Mouse (Mus musculus) intestine, postnatal 0 days (tissue): ENCODE measurements at regions not wholly inside any gene's neighbourhood (a gene's known extent, or its start where the extent isn't known, plus 50 kb on each side); places are given as distances from the start of the nearest gene placed in this dataset.

Experiments used
- ATAC-seq: fragments of 200-750 bp; cut with Nextera tagmentation; 2 replicates; pipeline ENCODE4 v1.8.0; 2017; ENCODE audit warnings: mild to moderate bottlenecking, moderate TSS enrichment, moderate library complexity
- H3K27ac ChIP-seq: fragments of 300-500 bp; sonication (generic); 2 replicates; pipeline ENCODE4 v1.5.1; 2014; ENCODE audit warnings: mild to moderate bottlenecking, low read depth, low read length, moderate library complexity
- H3K27me3 ChIP-seq: fragments of 300-500 bp; sonication (generic); replicated peaks from 2 replicates; pipeline ENCODE4 v1.6.1; 2014; ENCODE audit warnings: low read length, mixed read lengths; ENCODE audit not compliant: control insufficient read depth, insufficient read depth
- H3K36me3 ChIP-seq: fragments of 300-500 bp; sonication (generic); 2 replicates; pipeline ENCODE4 v1.6.1; 2014; ENCODE audit warnings: mild to moderate bottlenecking, moderate library complexity; ENCODE audit not compliant: control insufficient read depth, insufficient read depth
- H3K4me1 ChIP-seq: fragments of 300-500 bp; sonication (generic); replicated peaks from 2 replicates; pipeline ENCODE4 v1.6.1; 2014; ENCODE audit warnings: antibody characterized with exemption, low read length, mixed read lengths; ENCODE audit not compliant: control insufficient read depth, insufficient read depth
- H3K4me2 ChIP-seq: fragments of 300-500 bp; sonication (generic); replicated peaks from 2 replicates; pipeline ENCODE4 v1.6.1; 2014; ENCODE audit warnings: low read depth, mild to moderate bottlenecking, moderate library complexity
- H3K4me3 ChIP-seq: fragments of 300-500 bp; sonication (generic); 2 replicates; pipeline ENCODE4 v1.5.1; 2014; ENCODE audit warnings: low read depth, low read length
- H3K9ac ChIP-seq: fragments of 300-500 bp; sonication (generic); 2 replicates; pipeline ENCODE4 v1.6.1; 2014; ENCODE audit warnings: mild to moderate bottlenecking, low read depth, low read length
- H3K9me3 ChIP-seq: fragments of 300-500 bp; sonication (generic); 2 replicates; pipeline ENCODE4 v1.6.1; 2016; ENCODE audit warnings: mixed run types; ENCODE audit not compliant: control insufficient read depth
- CTCF ChIP-seq: sonication (generic); IDR thresholded peaks from 2 replicates; pipeline ENCODE4 v1.5.1; 2016; ENCODE audit warnings: low read depth, mild to moderate bottlenecking, control low read depth, antibody characterized with exemption, moderate library complexity
- WGBS: fragments of 180-500 bp; shearing (Covaris S2); extraction: QIAGEN DNeasy Blood & Tissue Kit; methylation state at CpG from one replicate; pipeline ENCODE4 v1.1.7; 2014; 5-methylcytosine and 5-hydroxymethylcytosine counted together

DNA sequence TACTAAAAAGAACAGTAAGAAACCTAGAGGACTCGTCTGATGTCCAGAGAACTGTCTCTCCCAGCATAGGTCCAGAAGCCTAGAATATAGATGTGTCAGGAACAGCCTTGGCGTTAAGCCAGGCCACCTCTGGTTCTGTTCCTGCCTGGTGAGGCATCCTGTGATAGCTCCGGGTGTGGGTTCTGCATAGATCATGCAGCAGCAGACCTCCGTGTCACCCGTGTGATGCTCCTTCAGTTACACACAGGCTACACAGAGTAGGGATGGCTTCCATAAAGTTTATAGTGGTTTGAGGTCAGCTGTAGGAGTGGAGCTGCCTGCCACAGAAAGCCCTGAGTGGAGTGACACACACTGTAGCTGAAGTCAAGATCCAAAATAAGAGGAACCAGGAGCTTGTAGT, 163.6 kb upstream of the Stt3b start:
- TF ChIP-seq CTCF, result no peak
- Histone ChIP-seq H3K36me3 (no peaks in the 10 kb centered on the region), H3K9me3 (0 out of 2 replicates have a peak, but pooled peaks cover 2% of the 10 kb centered on the region), H3K4me1 (no peaks in the 10 kb centered on the region), H3K4me3 (no peak overlapping the region), H3K27ac (no peak overlapping the region), H3K4me2 (no peak overlapping the region), H3K9ac (no peak overlapping the region), H3K27me3 (no peaks in the 10 kb centered on the region; the same call in 1 of the 2 replicates)
- 85% methylated on average over 5 of the region's 5 CpGs for WGBS
- ATAC-seq, result no peak

DNA sequence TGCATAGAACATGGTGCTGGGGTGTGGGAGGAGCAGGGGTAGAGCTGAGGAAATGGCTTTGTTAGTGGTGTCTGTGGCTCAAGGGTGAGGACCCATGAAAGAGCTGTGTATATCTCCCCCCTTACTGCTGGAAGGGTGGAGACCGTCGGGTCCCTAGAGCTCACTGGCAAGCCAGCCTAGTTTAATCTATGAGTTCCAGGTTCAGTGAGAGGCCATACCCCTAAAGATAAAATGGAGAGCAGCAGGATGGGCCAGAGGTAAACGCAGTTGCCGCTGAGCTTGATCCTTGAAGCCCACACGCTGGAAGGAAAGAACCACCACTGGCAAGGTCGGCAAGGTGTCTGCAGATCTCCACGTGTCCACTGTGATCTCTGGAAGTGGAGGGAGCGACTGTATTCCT, 164.1 kb upstream of the Stt3b start:
- Histone ChIP-seq H3K36me3 (no peaks in the 10 kb centered on the region), H3K9ac (no peak overlapping the region), H3K4me1 (no peaks in the 10 kb centered on the region), H3K9me3 (0 out of 2 replicates have a peak, but pooled peaks cover 2% of the 10 kb centered on the region), H3K27me3 (no peaks in the 10 kb centered on the region; the same call in 1 of the 2 replicates), H3K4me3 (no peak overlapping the region), H3K27ac (no peak overlapping the region), H3K4me2 (no peak overlapping the region)
- ATAC-seq, result no peak
- no peak for TF ChIP-seq CTCF
- 85% methylated on average over 8 of the region's 8 CpGs for WGBS

DNA sequence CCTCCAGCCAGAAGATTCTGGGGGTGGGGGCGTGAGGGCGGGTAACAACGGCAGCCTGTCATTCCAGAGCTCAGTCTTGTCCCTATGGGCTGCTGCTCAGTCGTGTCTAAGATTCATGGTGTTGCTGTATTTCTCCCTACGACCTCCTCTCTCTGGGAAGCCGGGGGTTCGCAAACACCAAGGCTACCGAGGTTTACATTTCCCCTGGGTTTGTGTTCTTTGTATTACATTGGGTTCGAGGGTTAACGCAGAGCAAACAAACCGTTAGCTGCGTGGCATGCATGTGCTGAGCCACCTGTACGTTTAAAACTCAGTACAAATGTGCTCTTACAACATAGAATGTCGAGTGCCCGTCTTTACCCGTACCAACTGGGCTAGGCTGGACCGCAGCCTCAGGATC, 166.0 kb upstream of the Stt3b start:
- no peaks in the 10 kb centered on the region for H3K36me3 ChIP-seq
- H3K9ac ChIP-seq, result no peak overlapping the region
- no peak overlapping the region for H3K27ac ChIP-seq
- no peak overlapping the region for H3K4me3 ChIP-seq
- no peak overlapping the region for H3K4me2 ChIP-seq
- TF ChIP-seq CTCF, result no peak
- H3K9me3 ChIP-seq, result 0 out of 2 replicates have a peak, but pooled peaks cover 2% of the 10 kb centered on the region
- H3K4me1 ChIP-seq, result no peaks in the 10 kb centered on the region
- no peaks in the 10 kb centered on the region; the same call in 1 of the 2 replicates for H3K27me3 ChIP-seq
- WGBS, result 33% methylated on average over 17 of the region's 17 CpGs
- no peak for ATAC-seq

DNA sequence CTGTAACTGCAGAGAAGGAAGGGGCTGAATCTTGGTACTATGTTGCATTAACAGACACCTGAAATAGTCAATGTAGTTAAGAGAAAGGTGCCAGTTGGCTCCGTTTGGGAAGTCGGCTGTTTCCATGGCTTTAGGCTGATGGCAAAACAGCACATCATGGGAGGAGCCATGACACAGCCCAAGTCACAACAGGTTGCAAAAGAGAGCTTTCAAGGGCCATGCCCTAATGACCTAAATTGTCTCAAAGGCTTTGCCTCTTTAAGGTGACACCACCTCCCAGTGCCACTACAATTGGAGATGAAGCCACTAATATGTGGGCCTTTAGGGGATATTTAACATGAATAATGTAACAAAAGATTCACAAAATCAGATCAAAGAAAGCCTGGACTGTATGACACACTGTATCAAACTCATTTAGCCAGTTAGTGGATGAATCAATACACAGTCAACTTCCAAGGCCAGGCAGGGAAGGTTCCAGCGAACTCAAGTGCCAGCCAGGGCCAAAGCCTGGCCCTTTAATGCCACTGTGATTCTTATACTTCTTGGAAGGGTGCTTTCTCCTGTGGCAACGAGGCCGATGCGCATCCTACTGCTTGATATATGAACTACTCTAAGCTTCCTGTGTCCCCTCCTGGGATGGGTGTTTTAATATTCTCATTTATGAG, 167.5 kb upstream of the Stt3b start:
- no peak overlapping the region for H3K4me3 ChIP-seq
- H3K36me3 ChIP-seq, result no peaks in the 10 kb centered on the region
- no peak for TF ChIP-seq CTCF
- H3K9ac ChIP-seq, result no peak overlapping the region
- no peak overlapping the region for H3K27ac ChIP-seq
- 87% methylated on average over 6 of the region's 6 CpGs for WGBS
- no peak for ATAC-seq
- no peaks in the 10 kb centered on the region for H3K4me1 ChIP-seq
- H3K27me3 ChIP-seq, result no peaks in the 10 kb centered on the region; the same call in 1 of the 2 replicates
- 0 out of 2 replicates have a peak, but pooled peaks cover 2% of the 10 kb centered on the region for H3K9me3 ChIP-seq
- H3K4me2 ChIP-seq, result no peak overlapping the region

GRCm38 (mm10) chr9:115478946-115479345, 168.7 kb upstream of the Stt3b start:
- TF ChIP-seq CTCF, result no peak
- H3K27me3 ChIP-seq, result no peaks in the 10 kb centered on the region; the same call in 1 of the 2 replicates
- no peak overlapping the region for H3K4me2 ChIP-seq
- 0 out of 2 replicates have a peak, but pooled peaks cover 2% of the 10 kb centered on the region for H3K9me3 ChIP-seq
- no peaks in the 10 kb centered on the region for H3K4me1 ChIP-seq
- no peaks in the 10 kb centered on the region for H3K36me3 ChIP-seq
- H3K4me3 ChIP-seq, result no peak overlapping the region
- no peak overlapping the region for H3K27ac ChIP-seq
- no peak overlapping the region for H3K9ac ChIP-seq
- ATAC-seq, result no peak
- 24% methylated on average over 3 of the region's 3 CpGs for WGBS

GRCm38 (mm10) chr9:115481176-115481575, 171.0 kb upstream of the Stt3b start:
- no peaks in the 10 kb centered on the region for H3K27me3 ChIP-seq
- ATAC-seq, result no peak
- no peaks in the 10 kb centered on the region for H3K4me1 ChIP-seq
- H3K9ac ChIP-seq, result no peak overlapping the region
- no peak overlapping the region for H3K27ac ChIP-seq
- H3K36me3 ChIP-seq, result no peaks in the 10 kb centered on the region
- TF ChIP-seq CTCF, result no peak
- H3K9me3 ChIP-seq, result no peaks in the 10 kb centered on the region
- H3K4me2 ChIP-seq, result no peak overlapping the region
- no peak overlapping the region for H3K4me3 ChIP-seq
- 75% methylated on average over 5 of the region's 5 CpGs for WGBS
